Mouse (Mus musculus): ENCODE data around the gene Mboat7.

The Mboat7 gene

GRCm38 (mm10) chr7:3643412-3643811 lies 49.9 kb downstream of the Mboat7 start:
- DNase-seq (ENCODE audit: low spot score): no peak

GRCm38 (mm10) chr7:3630478-3630815 lies 62.9 kb downstream of the Mboat7 start:
- no peak for DNase-seq (ENCODE audit: low spot score)

GRCm38 (mm10) chr7:3629543-3630477 lies 63.5 kb downstream of the Mboat7 start, which contains the start of the genes Tfpt and Prpf31:
Gene Tfpt, minus strand, starts transcription at chr7:3629929.
Gene Prpf31, plus strand, starts transcription at chr7:3629985.
- peak; percentile 96 for DNase-seq (ENCODE audit: low spot score)

DNA sequence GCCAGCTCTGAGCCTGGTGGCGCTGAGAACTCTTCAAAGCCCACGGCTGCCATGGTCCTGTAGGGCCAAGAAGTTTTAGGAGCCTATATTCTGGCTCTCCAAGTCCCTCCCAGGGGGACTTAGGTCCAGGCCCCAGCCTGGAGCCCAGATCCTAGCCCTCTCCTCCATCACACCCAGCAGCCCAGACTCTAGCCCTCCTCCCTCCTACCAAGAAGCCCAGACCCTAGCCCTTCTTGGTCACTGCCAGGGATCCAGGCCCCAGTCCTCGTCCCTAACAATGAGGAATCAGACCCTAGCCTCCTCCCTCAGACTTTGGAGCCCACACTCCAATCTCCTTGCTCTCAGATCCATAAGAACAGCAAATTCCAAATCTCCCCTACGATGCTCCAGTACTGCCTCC lies 64.3 kb downstream of the Mboat7 start:
- DNase-seq (ENCODE audit: low spot score): no peak

Data from lung, postnatal 25 days (tissue).